Mouse (Mus musculus): ENCODE results near the gene Ccsap. TPM values are rescaled to one million over a fixed set of nuclear protein-coding genes. Genes with fewer than 3 reads are reported as not detected.

The Ccsap gene
- polyA plus RNA-seq, 1 experiment: 45.1 TPM

DNA sequence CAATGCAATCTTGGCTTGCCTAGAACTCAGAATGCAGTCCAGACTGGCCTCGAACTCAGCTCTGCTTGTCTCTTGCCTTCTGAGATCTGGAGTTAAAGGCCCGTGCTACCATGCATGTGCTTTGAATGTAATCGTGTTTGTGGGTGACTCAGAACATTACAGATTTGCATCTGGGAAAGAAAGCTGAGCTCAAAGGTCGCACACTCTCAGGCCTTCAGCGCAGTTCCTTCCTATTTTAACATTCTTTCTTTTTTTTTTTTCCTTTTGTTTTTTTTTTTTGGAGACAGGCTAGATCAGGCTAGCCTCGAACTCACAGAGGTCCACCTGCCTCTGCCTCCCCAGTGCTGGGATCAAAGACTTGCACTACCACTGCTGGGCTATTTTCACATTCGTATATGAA lies 55.4 kb downstream of the Ccsap start:
- TF ChIP-seq POLR2A (IDR thresholded peaks at IDR 0.05; ENCODE audit: extremely low read depth, insufficient read depth, low read length) (no peak), CTCF (IDR thresholded peaks at IDR 0.05; ENCODE audit: extremely low read depth, insufficient read depth, low read length) (no peak)
- Histone ChIP-seq H3K27ac (ENCODE audit: insufficient read depth, low read length) (no peak overlapping the region), H3K4me1 (ENCODE audit: control insufficient read depth, insufficient read depth, low read length) (peaks cover 8% of the 10 kb centered on the region; the same call in 1 of the 2 replicates), H3K4me3 (ENCODE audit: insufficient read depth, low read length) (no peak overlapping the region)

DNA sequence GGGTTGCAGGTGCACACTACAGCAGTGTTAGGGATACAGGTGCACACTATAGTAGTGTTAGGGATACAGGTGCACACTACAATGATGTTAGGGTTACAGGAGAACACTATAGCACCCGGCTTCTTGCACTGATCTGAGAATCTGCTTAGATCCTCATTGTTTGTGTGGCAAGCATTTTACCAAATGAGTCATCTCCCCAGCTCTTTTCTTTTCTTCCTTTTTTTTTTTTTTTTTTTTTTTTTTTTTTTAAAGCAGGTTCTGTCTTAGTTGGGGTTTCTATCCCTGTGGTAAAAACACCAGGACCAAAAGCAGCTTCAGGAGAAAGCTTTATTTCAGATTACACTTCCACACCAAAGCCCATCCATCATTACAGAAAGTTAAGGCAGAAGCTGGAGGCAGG lies 56.4 kb downstream of the Ccsap start:
- peaks cover 8% of the 10 kb centered on the region; the same call in 1 of the 2 replicates for H3K4me1 ChIP-seq (ENCODE audit: control insufficient read depth, insufficient read depth, low read length)
- H3K27ac ChIP-seq (ENCODE audit: insufficient read depth, low read length): no peak overlapping the region
- H3K4me3 ChIP-seq (ENCODE audit: insufficient read depth, low read length): no peak overlapping the region
- TF ChIP-seq POLR2A (IDR thresholded peaks at IDR 0.05; ENCODE audit: extremely low read depth, insufficient read depth, low read length): no peak
- no peak for TF ChIP-seq CTCF (IDR thresholded peaks at IDR 0.05; ENCODE audit: extremely low read depth, insufficient read depth, low read length)

DNA sequence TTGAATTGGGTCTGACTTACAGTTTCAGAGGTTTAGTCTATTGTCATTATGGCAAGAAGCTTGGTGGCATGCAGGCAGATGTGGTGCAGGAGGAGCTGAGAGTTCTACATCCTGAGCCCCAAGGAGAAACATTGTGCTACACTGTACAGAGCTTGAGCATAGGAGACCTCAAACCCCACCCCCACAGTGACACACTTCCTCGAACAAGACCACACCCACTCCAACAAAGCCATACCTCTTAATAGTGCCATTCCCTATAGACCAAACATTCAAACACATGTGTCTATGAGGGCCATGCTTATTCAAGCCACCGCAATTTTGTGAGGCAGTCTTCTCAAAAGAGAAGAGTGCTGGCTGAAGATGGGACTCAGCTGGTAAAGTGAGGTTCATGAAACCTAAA lies 58.5 kb downstream of the Ccsap start:
- no peak overlapping the region for H3K27ac ChIP-seq (ENCODE audit: insufficient read depth, low read length)
- no peaks in the 10 kb centered on the region for H3K4me1 ChIP-seq (ENCODE audit: control insufficient read depth, insufficient read depth, low read length)
- TF ChIP-seq POLR2A (IDR thresholded peaks at IDR 0.05; ENCODE audit: extremely low read depth, insufficient read depth, low read length) (no peak), CTCF (IDR thresholded peaks at IDR 0.05; ENCODE audit: extremely low read depth, insufficient read depth, low read length) (no peak)
- H3K4me3 ChIP-seq (ENCODE audit: insufficient read depth, low read length): no peak overlapping the region

DNA sequence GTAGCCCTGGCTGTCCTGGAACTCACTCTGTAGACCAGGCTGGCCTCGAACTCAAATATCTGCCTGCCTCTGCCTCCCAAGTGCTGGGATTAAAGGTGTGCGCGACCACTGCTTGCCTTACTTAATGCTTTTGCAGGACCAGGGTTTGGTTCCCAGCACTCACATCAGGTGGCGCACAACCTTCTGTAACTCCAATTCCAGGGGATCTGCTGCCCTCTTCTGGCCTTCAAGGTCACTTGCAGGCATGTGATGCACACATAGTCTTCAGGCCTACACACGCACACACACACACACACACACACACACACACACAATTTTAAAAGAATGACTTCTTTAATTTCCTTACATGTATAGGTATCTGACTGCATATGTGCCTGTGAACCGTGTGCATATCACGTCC lies 59.1 kb downstream of the Ccsap start:
- Histone ChIP-seq H3K27ac (ENCODE audit: insufficient read depth, low read length) (no peak overlapping the region), H3K4me3 (ENCODE audit: insufficient read depth, low read length) (no peak overlapping the region), H3K4me1 (ENCODE audit: control insufficient read depth, insufficient read depth, low read length) (no peaks in the 10 kb centered on the region)
- TF ChIP-seq POLR2A (IDR thresholded peaks at IDR 0.05; ENCODE audit: extremely low read depth, insufficient read depth, low read length) (no peak), CTCF (IDR thresholded peaks at IDR 0.05; ENCODE audit: extremely low read depth, insufficient read depth, low read length) (no peak)

DNA sequence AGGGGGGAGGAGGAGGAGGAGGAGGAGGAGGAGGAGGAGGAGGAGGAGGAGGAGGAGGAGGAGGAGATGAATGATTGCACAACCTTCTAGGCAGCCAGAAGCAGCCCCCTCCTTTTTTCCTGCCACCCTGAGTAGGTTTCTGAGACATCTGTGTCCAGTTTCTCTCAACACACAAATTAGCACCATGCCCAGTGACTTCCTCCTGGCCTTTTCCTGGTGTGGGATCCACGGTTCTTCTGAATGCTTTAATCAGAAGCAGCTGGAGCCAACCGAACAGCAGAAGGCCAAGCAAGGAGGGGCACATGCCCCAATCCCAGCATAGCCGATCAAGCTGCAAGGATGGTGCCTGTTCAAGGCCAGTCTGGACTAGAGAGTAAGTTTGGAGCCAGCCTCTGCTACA lies 60.1 kb downstream of the Ccsap start:
- TF ChIP-seq POLR2A (IDR thresholded peaks at IDR 0.05; ENCODE audit: extremely low read depth, insufficient read depth, low read length) (no peak), CTCF (IDR thresholded peaks at IDR 0.05; ENCODE audit: extremely low read depth, insufficient read depth, low read length) (no peak)
- no peak overlapping the region for H3K4me3 ChIP-seq (ENCODE audit: insufficient read depth, low read length)

DNA sequence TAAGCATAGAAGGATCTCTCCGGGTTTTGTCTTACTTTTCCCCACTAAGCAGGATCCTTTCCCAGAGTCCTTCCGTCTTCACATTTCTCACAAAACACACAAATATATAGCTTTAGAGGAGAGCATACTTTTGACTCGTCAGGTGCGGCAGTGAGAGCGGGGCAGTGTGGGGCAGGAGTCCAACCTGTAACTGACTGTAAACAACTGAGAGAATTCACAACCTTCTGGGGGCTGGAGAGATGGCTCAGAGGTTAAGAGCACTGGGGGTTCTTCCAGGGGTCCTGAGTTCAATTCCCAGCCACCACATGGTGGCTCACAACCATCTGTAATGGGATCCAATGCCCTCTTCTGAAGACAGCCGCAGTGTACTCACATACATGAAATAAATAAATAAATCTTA lies 60.6 kb downstream of the Ccsap start:
- Histone ChIP-seq H3K4me1 (ENCODE audit: control insufficient read depth, insufficient read depth, low read length) (no peaks in the 10 kb centered on the region), H3K27ac (ENCODE audit: insufficient read depth, low read length) (no peak overlapping the region), H3K4me3 (ENCODE audit: insufficient read depth, low read length) (no peak overlapping the region)
- TF ChIP-seq CTCF (IDR thresholded peaks at IDR 0.05; ENCODE audit: extremely low read depth, insufficient read depth, low read length) (no peak), POLR2A (IDR thresholded peaks at IDR 0.05; ENCODE audit: extremely low read depth, insufficient read depth, low read length) (no peak)

More for the DNA sequence above, 60.1 kb downstream of the Ccsap start:
- no peak overlapping the region for H3K27ac ChIP-seq (ENCODE audit: insufficient read depth, low read length)
- H3K4me1 ChIP-seq (ENCODE audit: control insufficient read depth, insufficient read depth, low read length): no peaks in the 10 kb centered on the region

DNA sequence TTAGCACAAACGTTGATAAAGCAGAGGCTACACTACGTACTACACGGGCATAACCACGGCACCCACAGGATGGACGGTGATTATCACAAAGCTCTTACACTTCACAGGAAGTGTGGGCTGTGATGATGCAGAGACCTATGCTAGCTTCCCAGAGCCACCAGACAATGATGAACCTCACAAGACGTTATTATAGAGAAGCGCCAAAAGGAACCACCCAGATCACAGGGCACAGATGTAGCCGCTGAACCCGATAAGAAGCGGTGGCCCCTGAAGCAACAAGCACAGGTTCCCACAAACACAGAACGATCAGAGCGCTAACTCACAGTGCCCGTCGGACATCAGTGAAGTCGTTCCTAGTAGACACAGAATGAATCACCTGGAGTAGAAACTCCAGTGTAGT lies 62.1 kb downstream of the Ccsap start:
- Histone ChIP-seq H3K4me1 (ENCODE audit: control insufficient read depth, insufficient read depth, low read length) (no peaks in the 10 kb centered on the region), H3K27ac (ENCODE audit: insufficient read depth, low read length) (no peak overlapping the region), H3K4me3 (ENCODE audit: insufficient read depth, low read length) (no peak overlapping the region)
- TF ChIP-seq CTCF (IDR thresholded peaks at IDR 0.05; ENCODE audit: extremely low read depth, insufficient read depth, low read length) (no peak), POLR2A (IDR thresholded peaks at IDR 0.05; ENCODE audit: extremely low read depth, insufficient read depth, low read length) (no peak)

DNA sequence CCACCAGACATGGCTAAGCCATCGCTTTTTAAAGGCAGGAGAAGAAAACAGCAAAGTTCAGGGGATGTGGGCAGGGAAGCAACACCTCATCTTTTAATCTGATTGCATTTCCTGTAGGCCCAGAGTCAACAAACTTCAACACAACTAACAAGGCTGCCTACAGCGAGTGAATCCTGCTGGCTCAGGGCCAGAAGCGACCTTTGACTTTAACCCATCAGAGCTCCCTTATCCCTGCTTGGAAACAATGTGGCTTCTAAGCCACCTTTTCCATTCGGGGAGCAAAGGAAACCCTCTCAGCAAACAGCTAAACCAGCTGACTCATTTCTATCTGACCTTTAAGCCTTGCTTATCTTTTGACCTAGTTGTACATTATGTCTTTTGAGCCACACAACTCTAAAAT lies 63.3 kb downstream of the Ccsap start:
- Histone ChIP-seq H3K4me1 (ENCODE audit: control insufficient read depth, insufficient read depth, low read length) (no peaks in the 10 kb centered on the region), H3K4me3 (ENCODE audit: insufficient read depth, low read length) (no peak overlapping the region), H3K27ac (ENCODE audit: insufficient read depth, low read length) (no peak overlapping the region)
- TF ChIP-seq CTCF (IDR thresholded peaks at IDR 0.05; ENCODE audit: extremely low read depth, insufficient read depth, low read length) (no peak), POLR2A (IDR thresholded peaks at IDR 0.05; ENCODE audit: extremely low read depth, insufficient read depth, low read length) (no peak)

DNA sequence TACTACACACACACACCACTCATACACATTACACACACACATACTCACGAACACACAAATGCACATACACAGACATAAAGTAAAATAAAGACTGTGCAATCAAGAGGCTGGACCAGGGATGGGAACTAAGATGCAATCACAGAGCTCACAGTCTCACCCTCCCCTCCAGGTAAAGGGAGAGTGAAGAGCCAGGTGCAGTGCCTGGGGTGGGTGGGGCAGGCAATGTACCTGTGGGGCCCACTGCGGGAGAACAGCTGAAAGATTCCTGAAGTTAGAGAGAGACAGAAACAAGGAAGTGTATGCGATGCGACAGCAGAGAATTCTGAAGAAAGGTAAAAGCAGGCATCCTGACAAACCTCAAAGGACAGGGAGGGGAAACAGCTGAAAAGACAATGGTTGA lies 65.2 kb downstream of the Ccsap start:
- TF ChIP-seq CTCF (IDR thresholded peaks at IDR 0.05; ENCODE audit: extremely low read depth, insufficient read depth, low read length) (no peak), POLR2A (IDR thresholded peaks at IDR 0.05; ENCODE audit: extremely low read depth, insufficient read depth, low read length) (no peak)
- Histone ChIP-seq H3K4me1 (ENCODE audit: control insufficient read depth, insufficient read depth, low read length) (no peaks in the 10 kb centered on the region), H3K4me3 (ENCODE audit: insufficient read depth, low read length) (no peak overlapping the region), H3K27ac (ENCODE audit: insufficient read depth, low read length) (no peak overlapping the region)

DNA sequence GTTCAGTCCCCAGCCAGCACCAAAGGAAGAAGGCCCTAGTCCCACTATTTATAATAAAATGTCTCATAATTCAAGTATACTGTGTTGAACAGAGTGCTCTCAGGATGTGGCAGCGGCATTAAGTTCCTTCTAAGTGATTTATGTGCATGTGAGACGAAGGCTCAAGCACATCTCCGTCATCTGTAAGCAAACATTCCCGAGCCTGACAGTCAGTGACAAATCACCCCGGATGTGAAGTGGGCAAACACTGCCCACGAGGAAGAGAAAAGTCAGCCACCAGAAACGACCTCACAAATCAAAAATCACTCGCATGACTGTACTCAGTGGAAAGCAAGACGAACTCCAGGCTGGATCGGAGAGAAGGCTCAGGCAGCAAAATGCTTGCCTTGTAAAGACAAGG lies 66.1 kb downstream of the Ccsap start:
- Histone ChIP-seq H3K4me3 (ENCODE audit: insufficient read depth, low read length) (no peak overlapping the region), H3K27ac (ENCODE audit: insufficient read depth, low read length) (no peak overlapping the region), H3K4me1 (ENCODE audit: control insufficient read depth, insufficient read depth, low read length) (peaks cover 3% of the 10 kb centered on the region; the same call in 1 of the 2 replicates)
- TF ChIP-seq POLR2A (IDR thresholded peaks at IDR 0.05; ENCODE audit: extremely low read depth, insufficient read depth, low read length): no peak
- TF ChIP-seq CTCF (IDR thresholded peaks at IDR 0.05; ENCODE audit: extremely low read depth, insufficient read depth, low read length): no peak
